Mouse (Mus musculus) right cerebral cortex, postnatal 4 days (tissue): Measurements from ENCODE around the gene Brms1.

Experiments
- DNase-seq: peaks from one replicate; pipeline ENCODE4 v3.0.0-alpha.2; 2022

Gene Brms1

DNA sequence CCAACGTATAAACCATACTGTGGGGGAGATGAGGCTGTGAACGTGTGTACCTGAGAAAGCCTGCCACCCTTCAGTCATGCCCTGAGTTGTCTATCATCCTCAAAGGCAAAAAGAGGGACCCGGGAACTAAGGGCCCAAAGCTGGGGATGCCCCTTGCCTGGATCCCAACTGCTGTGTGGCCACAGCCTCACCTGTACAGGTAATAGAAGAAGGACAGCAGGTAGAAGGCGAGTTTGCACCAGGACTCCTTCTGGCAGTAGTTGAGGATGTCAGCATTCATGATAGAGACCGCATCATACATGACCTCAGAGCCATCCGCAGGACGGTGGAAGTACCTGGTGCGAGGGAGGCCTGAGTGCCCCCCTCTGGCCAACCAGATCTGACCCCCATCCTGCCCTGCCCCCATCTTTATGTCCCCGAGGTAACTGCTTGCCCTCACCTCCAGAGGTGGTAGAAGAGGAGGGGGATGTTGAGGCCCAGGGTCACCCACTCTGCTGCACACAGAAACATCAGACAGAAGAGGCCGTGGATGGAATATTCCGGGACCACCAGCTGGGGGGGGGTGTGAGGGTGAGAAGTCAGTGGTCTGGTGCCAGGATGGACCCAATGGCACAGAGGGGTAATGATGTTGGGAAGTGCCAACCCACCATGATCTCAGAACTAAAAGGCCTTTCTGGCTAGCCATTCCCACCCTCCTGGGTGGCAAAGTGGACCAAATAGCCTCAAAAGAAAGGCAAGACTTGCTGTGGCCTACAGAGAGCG, 52.5 kb downstream of the Brms1 start:
- no peak for DNase-seq

DNA sequence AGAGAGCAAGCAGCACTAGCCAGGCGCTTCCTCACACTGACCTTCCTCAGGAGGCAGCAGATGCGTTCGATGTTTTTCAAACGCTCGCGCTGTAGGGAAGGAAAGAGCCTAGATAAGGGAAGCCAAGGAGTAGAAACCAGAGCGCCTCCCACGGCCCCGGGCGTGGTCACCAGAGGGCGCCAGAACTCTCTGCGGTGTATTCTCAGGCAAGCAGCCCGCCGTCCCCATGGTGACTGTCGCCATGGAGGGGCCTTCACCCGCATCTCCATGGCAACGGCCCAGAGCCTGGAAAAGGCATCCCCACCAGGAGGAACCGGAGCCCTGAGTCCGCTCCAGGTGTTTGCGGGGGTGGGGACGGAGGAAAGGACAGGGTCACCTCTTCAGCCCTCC, 53.1 kb downstream of the Brms1 start:
- peak; percentile 100 for DNase-seq

DNA sequence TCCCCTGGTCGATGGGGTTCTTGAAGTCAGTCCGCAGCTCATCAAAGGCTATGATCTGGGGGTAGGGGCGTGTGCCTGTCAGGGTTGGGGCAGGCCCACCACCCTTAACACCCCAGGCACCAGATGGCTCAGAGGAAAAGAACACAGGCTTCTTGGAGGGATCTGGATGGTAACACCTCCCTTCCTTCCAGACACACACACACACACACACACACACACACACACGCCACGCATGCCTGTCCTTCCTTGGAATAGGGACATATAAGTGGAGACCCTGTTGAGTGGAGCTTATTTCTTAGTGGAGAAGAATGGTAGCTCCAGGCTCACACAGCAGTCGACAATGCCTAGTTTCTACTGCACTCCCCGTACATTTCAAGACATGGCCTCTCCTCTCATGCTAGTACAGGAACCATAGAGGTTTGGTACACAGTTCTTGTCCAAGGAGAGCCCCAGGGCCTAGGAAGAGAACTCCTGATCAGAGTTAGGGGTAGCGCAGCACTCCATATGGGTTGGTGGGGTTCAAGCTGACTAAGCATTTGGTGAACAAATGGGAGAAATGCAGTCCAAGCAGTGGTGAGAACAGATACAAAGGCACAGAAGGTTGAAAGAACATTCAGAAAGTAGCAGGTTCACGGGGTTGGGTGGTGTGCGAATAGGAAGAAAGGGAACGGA, 53.7 kb downstream of the Brms1 start:
- DNase-seq = no peak

DNA sequence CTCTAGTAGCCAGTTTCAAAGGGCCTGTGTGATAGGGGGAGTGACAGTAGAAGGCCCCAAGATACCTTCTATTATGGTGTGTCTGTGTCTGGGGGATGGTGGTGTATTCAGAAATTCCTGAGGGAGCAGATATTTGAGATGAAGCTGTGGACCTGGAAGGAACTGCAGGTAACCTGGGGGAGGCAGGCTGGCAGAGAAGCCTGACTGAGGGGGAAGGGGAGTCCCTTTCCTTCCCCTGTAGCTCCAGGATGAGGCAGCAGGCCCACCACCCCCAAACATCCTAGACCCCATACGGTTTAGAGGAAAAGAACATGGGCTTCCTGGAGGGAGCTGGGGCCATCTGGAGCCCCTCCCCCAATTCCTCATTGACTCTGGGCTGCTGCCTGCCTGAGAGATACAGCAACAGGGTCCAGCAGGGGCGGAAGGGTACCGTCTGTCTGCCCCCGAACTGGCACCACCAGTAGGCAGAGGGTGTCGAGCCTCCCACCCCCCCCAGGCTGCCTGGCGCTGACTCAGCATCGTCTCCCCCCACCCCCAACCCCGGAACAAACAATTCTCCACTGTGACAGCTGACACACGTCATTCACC, 54.8 kb downstream of the Brms1 start:
- no peak for DNase-seq

DNA sequence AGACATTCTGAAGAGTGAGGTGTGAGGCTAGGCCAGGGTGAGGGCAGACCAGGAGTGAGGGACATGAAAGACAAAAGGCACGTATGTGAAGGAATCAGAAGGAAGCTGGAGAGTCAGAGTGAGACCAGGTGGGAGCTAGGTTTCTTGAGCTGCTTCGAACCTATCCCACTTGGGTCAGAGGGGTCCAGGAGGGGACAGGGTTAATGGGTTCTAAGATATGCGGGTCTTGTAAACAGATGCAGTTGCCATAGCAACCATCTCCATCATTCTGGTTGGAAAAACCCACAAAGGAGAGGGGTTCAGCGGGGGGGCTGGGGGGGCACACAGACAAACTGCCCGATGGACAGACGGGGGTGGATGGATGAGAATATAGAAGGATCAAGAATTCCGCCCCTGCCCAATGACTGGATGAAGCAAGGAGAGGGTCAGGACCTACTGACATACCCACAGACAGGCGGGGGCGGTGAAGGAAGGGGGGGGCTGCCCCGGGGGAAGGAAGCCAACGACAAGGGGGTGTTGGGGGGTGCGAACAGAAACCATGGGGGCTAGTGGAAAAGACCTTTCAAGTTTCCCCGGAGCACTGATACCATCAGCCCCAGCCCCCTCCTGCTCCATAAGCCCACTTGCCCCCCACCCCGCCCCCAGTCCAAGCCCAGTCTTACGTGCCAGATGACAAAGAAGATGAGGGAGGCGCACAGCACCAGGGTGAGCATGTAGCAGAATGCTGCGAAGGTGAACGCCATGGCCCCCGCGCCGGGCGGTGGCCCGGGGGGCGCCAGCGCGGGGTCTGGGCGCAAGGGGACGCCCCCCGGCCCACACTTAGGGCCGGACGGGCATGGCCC, 56.6 kb downstream of the Brms1 start:
- peak; percentile 53 for DNase-seq

DNA sequence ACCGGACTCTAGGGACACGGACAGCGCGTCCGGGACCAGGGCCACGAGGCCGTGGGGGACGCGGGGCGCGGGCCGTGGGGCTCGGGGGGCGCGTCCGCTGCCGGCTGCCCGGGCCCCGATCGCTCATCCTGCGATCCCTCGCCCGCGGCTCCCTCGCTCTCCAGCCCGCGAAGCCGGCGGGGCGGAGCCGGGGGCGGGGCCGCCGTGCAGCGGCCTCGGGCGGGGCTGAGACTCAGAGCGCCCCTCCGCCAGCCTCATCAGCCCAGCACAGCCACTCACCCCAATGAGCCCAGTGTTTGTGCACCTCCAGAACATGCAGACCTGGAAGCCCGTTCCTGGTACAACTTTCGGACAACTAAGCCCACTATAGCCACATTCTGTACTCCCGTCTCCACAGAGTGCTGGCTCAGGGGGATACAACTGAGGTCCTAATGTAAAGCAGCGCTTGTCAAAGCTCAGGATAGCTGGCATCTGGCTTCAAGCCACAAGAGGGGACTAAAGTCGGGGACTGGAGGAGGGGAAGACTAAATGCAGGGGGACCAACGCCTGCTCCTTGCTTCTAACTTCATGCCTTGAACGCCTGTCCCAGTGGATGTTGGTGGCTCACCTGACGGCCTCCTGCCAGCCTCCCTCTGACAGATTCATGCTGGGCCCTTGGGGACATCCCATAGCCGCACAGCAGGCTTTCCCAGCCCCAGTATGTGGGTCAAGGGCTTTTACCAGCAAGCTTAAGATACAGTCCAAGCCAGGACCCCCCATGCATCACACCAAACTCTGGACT, 57.4 kb downstream of the Brms1 start, which contains the start of gene Cnih2:
Gene Cnih2, minus strand, starts transcription at position 159 of the 781 bp plus-strand sequence.
- peak; percentile 76 for DNase-seq
